Mouse (Mus musculus) heart, postnatal 0 days (tissue): ENCODE measurements at regions not wholly inside any gene's neighbourhood (a gene's known extent, or its start where the extent isn't known, plus 50 kb on each side); places are given as distances from the start of the nearest gene placed in this dataset.

Experiments used
- ATAC-seq: fragments of 200-750 bp; cut with Nextera tagmentation; 2 replicates; pipeline ENCODE4 v1.8.0; 2017; ENCODE audit warnings: low read depth, moderate number of reproducible peaks, moderate library complexity; ENCODE audit not compliant: insufficient read depth
- DNase-seq: peaks from one replicate; pipeline ENCODE4 v3.0.0-alpha.2; 2016; ENCODE audit warnings: low spot score
- H3K27ac ChIP-seq: fragments of 300-500 bp; sonication (generic); 2 replicates; pipeline ENCODE4 v1.5.1; 2014; ENCODE audit warnings: low read depth, mild to moderate bottlenecking
- H3K27me3 ChIP-seq: fragments of 300-500 bp; sonication (generic); 2 replicates; pipeline ENCODE4 v1.6.1; 2014; ENCODE audit warnings: low read length, mixed read lengths; ENCODE audit not compliant: control insufficient read depth, insufficient read depth
- H3K36me3 ChIP-seq: fragments of 300-500 bp; sonication (generic); replicated peaks from 2 replicates; pipeline ENCODE4 v1.6.1; 2014; ENCODE audit warnings: low read length, mixed read lengths; ENCODE audit not compliant: control insufficient read depth, insufficient read depth
- H3K4me1 ChIP-seq: fragments of 300-500 bp; sonication (generic); 2 replicates; pipeline ENCODE4 v1.6.1; 2014; ENCODE audit warnings: antibody characterized with exemption; ENCODE audit not compliant: control insufficient read depth, insufficient read depth
- H3K4me2 ChIP-seq: fragments of 300-500 bp; sonication (generic); 2 replicates; pipeline ENCODE4 v1.6.1; 2014; ENCODE audit warnings: low read depth, mild to moderate bottlenecking, low read length, moderate library complexity
- H3K4me3 ChIP-seq: fragments of 300-500 bp; sonication (generic); 2 replicates; pipeline ENCODE4 v1.5.1; 2014; ENCODE audit warnings: low read depth, low read length
- H3K9ac ChIP-seq: fragments of 300-500 bp; sonication (generic); replicated peaks from 2 replicates; pipeline ENCODE4 v1.6.1; 2014; ENCODE audit warnings: low read depth, low read length, mixed read lengths
- H3K9me3 ChIP-seq: fragments of 300-500 bp; sonication (generic); replicated peaks from 2 replicates; pipeline ENCODE4 v1.6.1; 2016; ENCODE audit warnings: low read length; ENCODE audit not compliant: control insufficient read depth
- CTCF ChIP-seq: IDR thresholded peaks from 2 replicates; pipeline ENCODE4 v1.5.1; 2016; ENCODE audit warnings: antibody characterized with exemption, control low read depth, low read depth
- EP300 ChIP-seq: IDR thresholded peaks from 2 replicates; pipeline ENCODE4 v1.6.1; 2016; ENCODE audit warnings: antibody characterized with exemption, low read depth
- whole genome bisulfite sequencing: fragments of 180-500 bp; shearing (Covaris S2); extraction: QIAGEN DNeasy Blood & Tissue Kit; methylation state at CpG from one replicate; pipeline ENCODE4 v1.1.7; 2014; 5-methylcytosine and 5-hydroxymethylcytosine counted together

- DNase-seq (no peak), ATAC-seq (no peak)
- H3K27me3 ChIP-seq, result no peaks in the 10 kb centered on the region
- 83% methylated on average over 14 of the region's 14 CpGs for WGBS
- H3K27ac ChIP-seq, result no peak overlapping the region
- no peak overlapping the region for H3K9ac ChIP-seq
- H3K9me3 ChIP-seq, result no peaks in the 10 kb centered on the region
- no peaks in the 10 kb centered on the region for H3K4me1 ChIP-seq
- H3K4me2 ChIP-seq, result no peak overlapping the region
- H3K4me3 ChIP-seq, result no peak overlapping the region
- H3K36me3 ChIP-seq, result no peaks in the 10 kb centered on the region
- no peak for TF ChIP-seq EP300
- no peak for TF ChIP-seq CTCF
Observed at GRCm38 (mm10) chr9:97190321-97190860, 79.4 kb upstream of the Slc25a36 start.

- Histone ChIP-seq H3K4me2 (no peak overlapping the region), H3K9ac (no peak overlapping the region), H3K36me3 (no peaks in the 10 kb centered on the region), H3K27me3 (no peaks in the 10 kb centered on the region), H3K4me3 (no peak overlapping the region), H3K9me3 (no peaks in the 10 kb centered on the region), H3K27ac (no peak overlapping the region), H3K4me1 (no peaks in the 10 kb centered on the region)
- no peak for ATAC-seq
- DNase-seq, result no peak
- 81% methylated on average over 4 of the region's 4 CpGs for WGBS
- TF ChIP-seq CTCF (no peak), EP300 (no peak)
Observed at GRCm38 (mm10) chr9:97189646-97190045, 78.7 kb upstream of the Slc25a36 start.

GRCm38 (mm10) chr9:97188616-97189330 lies 77.8 kb upstream of the Slc25a36 start:
- no peaks in the 10 kb centered on the region for H3K4me1 ChIP-seq
- H3K27me3 ChIP-seq, result no peaks in the 10 kb centered on the region
- no peak overlapping the region for H3K4me2 ChIP-seq
- no peak overlapping the region for H3K4me3 ChIP-seq
- DNase-seq (peak; percentile 15), ATAC-seq (no peak)
- no peak overlapping the region for H3K9ac ChIP-seq
- TF ChIP-seq CTCF (no peak), EP300 (no peak)
- no peak overlapping the region for H3K27ac ChIP-seq
- no peaks in the 10 kb centered on the region for H3K9me3 ChIP-seq
- no peaks in the 10 kb centered on the region for H3K36me3 ChIP-seq
- 58% methylated on average over 7 of the region's 7 CpGs for WGBS

GRCm38 (mm10) chr9:97173230-97173951 lies 62.4 kb upstream of the Slc25a36 start:
- Histone ChIP-seq H3K27ac (no peak overlapping the region), H3K4me2 (no peak overlapping the region), H3K36me3 (no peaks in the 10 kb centered on the region), H3K9me3 (no peaks in the 10 kb centered on the region), H3K4me1 (no peaks in the 10 kb centered on the region), H3K27me3 (no peaks in the 10 kb centered on the region), H3K4me3 (no peak overlapping the region), H3K9ac (no peak overlapping the region)
- ATAC-seq (no peak), DNase-seq (no peak)
- WGBS, result 67% methylated on average over 5 of the region's 5 CpGs
- TF ChIP-seq EP300, result no peak
- TF ChIP-seq CTCF, result no peak

DNA sequence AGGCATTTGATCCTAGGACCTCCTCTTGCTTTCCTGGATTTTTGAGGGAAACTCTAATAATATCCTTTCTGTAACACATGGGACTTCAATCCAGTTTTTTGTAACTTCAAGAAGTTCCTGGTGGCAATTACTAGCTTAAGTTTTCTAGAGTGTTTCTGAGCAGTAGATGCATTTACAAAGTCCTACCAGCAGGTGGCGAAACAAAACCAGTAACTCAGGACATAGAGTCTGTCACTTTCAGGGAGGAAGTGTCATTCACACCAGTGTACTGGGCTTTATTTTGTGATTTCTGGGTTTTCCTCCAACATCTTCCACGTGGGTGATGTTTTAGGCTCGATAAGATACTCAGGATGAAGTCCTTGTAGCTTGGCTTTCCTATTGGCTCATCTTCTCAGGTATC lies 61.1 kb upstream of the Slc25a36 start:
- no peaks in the 10 kb centered on the region for H3K27me3 ChIP-seq
- no peak overlapping the region for H3K27ac ChIP-seq
- DNase-seq (peak; percentile 13), ATAC-seq (no peak)
- H3K9ac ChIP-seq, result no peak overlapping the region
- H3K4me1 ChIP-seq, result no peaks in the 10 kb centered on the region
- 13% methylated on average over 3 of the region's 3 CpGs for WGBS
- no peak overlapping the region for H3K4me3 ChIP-seq
- H3K4me2 ChIP-seq, result no peak overlapping the region
- H3K9me3 ChIP-seq, result no peaks in the 10 kb centered on the region
- TF ChIP-seq CTCF (peak; percentile 64), EP300 (no peak)
- H3K36me3 ChIP-seq, result no peaks in the 10 kb centered on the region
